Mouse (Mus musculus) embryonic facial prominence, embryonic 15.5 days (tissue): ENCODE measurements around the gene Slc9a3r2. TPM values are rescaled to one million over a fixed set of nuclear protein-coding genes. Genes with fewer than 3 reads are reported as not detected.

ENCODE experiments used
- ATAC-seq: fragments of 200-750 bp; cut with Nextera tagmentation; 2 replicates; pipeline ENCODE4 v1.8.0; 2017; ENCODE audit warnings: low read depth, moderate TSS enrichment; ENCODE audit not compliant: insufficient number of reproducible peaks, low FRiP score, low TSS enrichment
- H3K27ac ChIP-seq: fragments of 300-500 bp; sonication (generic); replicated peaks from 2 replicates; pipeline ENCODE4 v1.5.1; 2015; ENCODE audit warnings: mild to moderate bottlenecking, inconsistent platforms
- H3K27me3 ChIP-seq: fragments of 300-500 bp; sonication (generic); 2 replicates; pipeline ENCODE4 v1.6.1; 2015; ENCODE audit warnings: inconsistent platforms
- H3K36me3 ChIP-seq: fragments of 300-500 bp; sonication (generic); 2 replicates; pipeline ENCODE4 v1.6.1; 2015; ENCODE audit warnings: mild to moderate bottlenecking, inconsistent platforms
- H3K4me1 ChIP-seq: fragments of 300-500 bp; sonication (generic); 2 replicates; pipeline ENCODE4 v1.6.1; 2015; ENCODE audit warnings: inconsistent platforms
- H3K4me2 ChIP-seq: fragments of 300-500 bp; sonication (generic); replicated peaks from 2 replicates; pipeline ENCODE4 v1.6.1; 2015; ENCODE audit warnings: mild to moderate bottlenecking, inconsistent platforms
- H3K4me3 ChIP-seq: fragments of 300-500 bp; sonication (generic); replicated peaks from 2 replicates; pipeline ENCODE4 v1.5.1; 2015; ENCODE audit warnings: mild to moderate bottlenecking, inconsistent platforms
- H3K9ac ChIP-seq: fragments of 300-500 bp; sonication (generic); 2 replicates; pipeline ENCODE4 v1.6.1; 2015; ENCODE audit warnings: inconsistent platforms
- H3K9me3 ChIP-seq: fragments of 300-500 bp; sonication (generic); replicated peaks from 2 replicates; pipeline ENCODE4 v1.6.1; 2016; ENCODE audit warnings: inconsistent platforms
- WGBS: fragments of 180-500 bp; shearing (Covaris S2); methylation state at CpG from one replicate; pipeline ENCODE4 v1.1.7; 2015; 5-methylcytosine and 5-hydroxymethylcytosine counted together
- microRNA-seq: library from miRNA; unstranded; fragments of <30 nt; microRNA quantifications from one replicate; pipeline ENCODE4, GENCODE M21; 2016; ENCODE audit warnings: borderline number of aligned reads
- polyA plus RNA-seq: library from polyadenylated mRNA; unstranded; fragments of >200 nt; fragmentation: Nextera tagmentation; extraction: Ambion mirVana; gene quantifications from 2 replicates; pipeline ENCODE4 v1.2.1, GENCODE M21; 2015

Slc9a3r2 gene
- polyA plus RNA-seq, 1 experiment from 2014 or later, result 65.9 TPM

GRCm38 (mm10) chr17:24591695-24592094 is 58.4 kb downstream of the Slc9a3r2 start:
- Histone ChIP-seq H3K4me1 (no peaks in the 10 kb centered on the region), H3K27ac (no peak overlapping the region), H3K9me3 (no peaks in the 10 kb centered on the region), H3K9ac (no peak overlapping the region), H3K27me3 (no peaks in the 10 kb centered on the region), H3K4me3 (no peak overlapping the region), H3K36me3 (peaks cover 90% of the 10 kb centered on the region), H3K4me2 (no peak overlapping the region)
- 94% methylated on average over 5 of the region's 5 CpGs for WGBS
- no peak for ATAC-seq

- H3K9ac ChIP-seq, result no peak overlapping the region
- H3K27me3 ChIP-seq, result no peaks in the 10 kb centered on the region
- H3K27ac ChIP-seq, result no peak overlapping the region
- peaks cover 90% of the 10 kb centered on the region for H3K36me3 ChIP-seq
- H3K4me3 ChIP-seq, result no peak overlapping the region
- H3K4me2 ChIP-seq, result no peak overlapping the region
- 85% methylated on average over 3 of the region's 3 CpGs for WGBS
- ATAC-seq, result no peak
- H3K9me3 ChIP-seq, result no peaks in the 10 kb centered on the region
- H3K4me1 ChIP-seq, result no peaks in the 10 kb centered on the region
Observed at GRCm38 (mm10) chr17:24590943-24591342, 59.2 kb downstream of the Slc9a3r2 start.

Small RNA genes lying within 50 kb of the gene (microRNA-seq; reads per million reads assigned to microRNA genes)
- not detected for gene Gm24589

Other genes with a start within 250 kb of the Slc9a3r2 start
- gene Rnps1, start 235.8 kb downstream of the Slc9a3r2 start, polyA plus RNA-seq, result 253 and 275 TPM in 2 replicates
- 70.0 and 71.2 TPM in 2 replicates for gene Eci1, start 223.7 kb downstream of the Slc9a3r2 start, polyA plus RNA-seq
- 13.0 and 17.2 TPM in 2 replicates for gene Dnase1l2, start 207.2 kb downstream of the Slc9a3r2 start, polyA plus RNA-seq
- 37.0 and 39.8 TPM in 2 replicates for gene E4f1, start 180.0 kb downstream of the Slc9a3r2 start, polyA plus RNA-seq
- 48.9 and 50.6 TPM in 2 replicates for gene Pgp, start 179.9 kb downstream of the Slc9a3r2 start, polyA plus RNA-seq
- gene Bricd5, start 176.4 kb downstream of the Slc9a3r2 start, polyA plus RNA-seq, result 0.43 and 0.44 TPM in 2 replicates
- 27.2 and 28.8 TPM in 2 replicates for gene Mlst8, start 171.2 kb downstream of the Slc9a3r2 start, polyA plus RNA-seq
- gene Caskin1, start 161.7 kb downstream of the Slc9a3r2 start, polyA plus RNA-seq, result 2.5 and 4.0 TPM in 2 replicates
- 92.8 and 95.7 TPM in 2 replicates for gene Traf7, start 122.4 kb downstream of the Slc9a3r2 start, polyA plus RNA-seq
- gene Rab26, start 116.1 kb downstream of the Slc9a3r2 start, polyA plus RNA-seq, result 3.7 and 4.3 TPM in 2 replicates
- gene Pkd1, start 100.5 kb downstream of the Slc9a3r2 start, polyA plus RNA-seq, result 32.6 and 36.7 TPM in 2 replicates
- 57.8 and 64.4 TPM in 2 replicates for gene Tsc2, start 17.7 kb downstream of the Slc9a3r2 start, polyA plus RNA-seq
- gene Nthl1, start 17.6 kb downstream of the Slc9a3r2 start, polyA plus RNA-seq, result 22.2 and 25.3 TPM in 2 replicates
- gene Npw, start 8.1 kb upstream of the Slc9a3r2 start, polyA plus RNA-seq, result 0.36 and 0.56 TPM in 2 replicates
- gene Zfp598, start 19.4 kb upstream of the Slc9a3r2 start, polyA plus RNA-seq, result 23.8 and 26.8 TPM in 2 replicates
- gene Syngr3, start 39.6 kb upstream of the Slc9a3r2 start, polyA plus RNA-seq, result 2.0 and 2.9 TPM in 2 replicates
- 33.1 and 35.2 TPM in 2 replicates for gene Gfer, start 45.8 kb upstream of the Slc9a3r2 start, polyA plus RNA-seq
- 3.8 and 5.8 TPM in 2 replicates for gene Noxo1, start 45.9 kb upstream of the Slc9a3r2 start, polyA plus RNA-seq
- 61.3 and 63.4 TPM in 2 replicates for gene Tbl3, start 57.3 kb upstream of the Slc9a3r2 start, polyA plus RNA-seq
- 0.16 and 0.24 TPM in 2 replicates for gene Rnf151, start 67.7 kb upstream of the Slc9a3r2 start, polyA plus RNA-seq
- 1,508 and 1,594 TPM in 2 replicates for gene Rps2, start 67.8 kb upstream of the Slc9a3r2 start, polyA plus RNA-seq
- gene Ndufb10, start 74.2 kb upstream of the Slc9a3r2 start, polyA plus RNA-seq, result 223 and 227 TPM in 2 replicates
- not detected in 2 replicates for gene Rpl3l, start 77.5 kb upstream of the Slc9a3r2 start, polyA plus RNA-seq
- 26.6 and 27.9 TPM in 2 replicates for gene Msrb1, start 86.3 kb upstream of the Slc9a3r2 start, polyA plus RNA-seq
- gene Hs3st6, start 102.7 kb upstream of the Slc9a3r2 start, polyA plus RNA-seq, result 26.4 and 30.4 TPM in 2 replicates
- 0.09 and 0.16 TPM in 2 replicates for gene Meiob, start 154.0 kb upstream of the Slc9a3r2 start, polyA plus RNA-seq
- 47.0 and 47.3 TPM in 2 replicates for gene Hagh, start 189.8 kb upstream of the Slc9a3r2 start, polyA plus RNA-seq
- 19.1 and 19.8 TPM in 2 replicates for gene Fahd1, start 200.0 kb upstream of the Slc9a3r2 start, polyA plus RNA-seq
- gene Igfals, start 215.7 kb upstream of the Slc9a3r2 start, polyA plus RNA-seq, result 0.43 and 1.1 TPM in 2 replicates
- gene Nubp2, start 236.0 kb upstream of the Slc9a3r2 start, polyA plus RNA-seq, result 48.9 and 49.6 TPM in 2 replicates
- gene Spsb3, start 236.3 kb upstream of the Slc9a3r2 start, polyA plus RNA-seq, result 43.5 and 45.3 TPM in 2 replicates
- gene Eme2, start 244.8 kb upstream of the Slc9a3r2 start, polyA plus RNA-seq, result 28.5 and 32.6 TPM in 2 replicates
- 86.8 and 92.3 TPM in 2 replicates for gene Mrps34, start 244.8 kb upstream of the Slc9a3r2 start, polyA plus RNA-seq
- gene Nme3, start 246.2 kb upstream of the Slc9a3r2 start, polyA plus RNA-seq, result 48.2 and 52.0 TPM in 2 replicates